Mouse (Mus musculus) fibroblast of lung, adult 2 months (primary cell): Measurements from ENCODE around the gene Sohlh2.
A peak's percentile ranks its signal among the peaks of the same experiment; 100 is the strongest.

Experiments used
- DNase-seq: peaks from one replicate; pipeline ENCODE4 v3.0.0-alpha.2; 2011; ENCODE audit warnings: low read depth

The Sohlh2 gene

DNA sequence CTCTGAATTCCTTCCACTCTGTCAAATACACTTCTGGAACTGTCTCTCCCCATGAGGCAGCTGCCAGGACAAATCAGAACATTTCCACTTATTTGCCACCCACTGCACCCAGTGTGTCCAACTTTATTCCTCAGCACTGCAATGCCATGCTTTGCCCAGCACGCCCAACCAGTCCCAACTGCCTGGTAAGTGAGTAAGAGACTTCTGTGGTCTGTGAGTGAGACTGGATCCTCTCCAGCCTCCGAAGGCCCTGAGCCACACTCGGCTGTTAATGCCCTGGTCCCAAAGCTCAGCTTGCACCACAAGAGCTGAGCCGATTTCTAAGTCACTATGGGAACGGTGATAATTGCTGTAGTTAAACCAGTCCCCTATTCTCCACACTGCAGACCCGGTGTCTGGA is 25.8 kb downstream of the Sohlh2 start:
- peak; percentile 93 for DNase-seq

DNA sequence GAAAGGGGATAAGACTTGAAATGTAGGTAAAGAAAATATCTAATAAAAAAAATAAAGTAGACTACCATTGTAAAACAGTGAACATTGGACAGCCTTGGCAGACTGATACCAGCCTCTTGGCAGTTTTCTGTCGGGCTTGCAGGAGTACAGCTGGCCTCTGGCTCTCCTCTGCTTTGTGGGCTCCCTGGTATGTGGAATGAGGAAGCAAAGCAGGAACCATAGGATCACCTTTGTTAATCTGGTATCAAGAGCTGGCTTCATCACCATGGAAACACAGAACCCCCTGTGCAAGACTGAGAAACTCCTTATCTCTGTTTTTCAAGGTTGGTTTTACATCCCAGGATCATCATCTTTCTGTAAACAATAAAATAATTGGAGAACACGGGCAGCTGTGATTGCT is 30.4 kb downstream of the Sohlh2 start:
- no peak for DNase-seq

- DNase-seq: peak; percentile 79
Measured at GRCm38 (mm10) chr3:55213785-55214184, 32.0 kb downstream of the Sohlh2 start.

- DNase-seq: no peak
Measured at GRCm38 (mm10) chr3:55214413-55214812, 32.6 kb downstream of the Sohlh2 start.

GRCm38 (mm10) chr3:55222502-55222901 is 40.7 kb downstream of the Sohlh2 start:
- no peak for DNase-seq

DNA sequence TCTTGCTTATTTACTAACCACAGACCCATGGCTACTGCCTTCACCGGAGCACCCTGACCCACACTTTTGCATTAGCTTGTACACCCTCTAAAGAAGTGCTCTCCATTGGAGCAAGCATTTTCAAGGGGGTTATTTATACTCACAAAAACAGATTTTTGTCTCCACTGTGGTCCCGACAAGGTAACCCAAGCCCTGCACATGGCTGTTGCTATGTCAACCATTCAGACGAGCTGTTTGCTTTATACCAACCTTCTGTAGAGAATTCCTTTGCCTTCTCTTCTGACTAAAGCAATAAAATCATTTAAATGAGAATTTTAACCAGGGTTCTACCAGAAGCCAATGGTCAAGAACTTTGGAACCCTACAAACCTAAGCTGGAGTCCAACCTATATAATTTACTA is 42.0 kb downstream of the Sohlh2 start:
- no peak for DNase-seq

GRCm38 (mm10) chr3:55226501-55227213 is 44.8 kb downstream of the Sohlh2 start:
- DNase-seq: no peak

GRCm38 (mm10) chr3:55227214-55227581 is 45.4 kb downstream of the Sohlh2 start:
- no peak for DNase-seq

- DNase-seq: peak; percentile 83
Measured at GRCm38 (mm10) chr3:55241730-55242421, 60.0 kb downstream of the Sohlh2 start, which contains the start of gene Dclk1. Gene Dclk1 (plus strand): TSS chr3:55242364.

DNA sequence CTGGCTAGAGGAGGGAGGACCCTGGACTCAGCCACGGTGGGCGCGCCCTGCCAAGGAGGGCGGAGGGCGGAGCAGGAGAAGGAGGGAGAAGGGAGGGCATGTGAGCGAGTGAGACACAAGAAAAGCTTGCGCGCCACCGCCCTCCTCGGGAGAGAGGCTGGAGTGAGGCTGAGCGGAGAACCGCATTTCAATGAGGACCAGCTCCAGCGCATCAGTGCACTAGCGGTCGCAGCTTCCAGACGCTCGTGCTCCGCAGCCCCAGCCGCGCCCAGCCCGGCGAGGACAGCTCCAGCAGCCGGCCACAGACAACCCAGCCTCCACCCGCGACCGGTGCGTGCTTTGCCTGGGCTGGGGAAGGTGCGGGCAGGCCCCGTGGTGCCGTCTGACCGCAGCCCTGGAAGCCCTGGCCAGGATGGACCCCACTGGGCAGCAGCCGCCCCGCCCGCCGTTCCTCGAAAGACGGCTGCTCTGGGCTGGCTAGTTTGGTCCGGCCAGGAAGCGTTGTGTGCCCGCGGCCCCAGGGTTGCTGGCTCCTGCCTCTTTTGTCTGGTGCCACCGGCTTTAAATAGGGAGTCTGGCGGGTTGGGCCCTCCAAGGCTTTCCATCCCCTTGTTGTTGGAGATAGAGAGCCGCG is 60.7 kb downstream of the Sohlh2 start:
- DNase-seq: peak; percentile 88

DNA sequence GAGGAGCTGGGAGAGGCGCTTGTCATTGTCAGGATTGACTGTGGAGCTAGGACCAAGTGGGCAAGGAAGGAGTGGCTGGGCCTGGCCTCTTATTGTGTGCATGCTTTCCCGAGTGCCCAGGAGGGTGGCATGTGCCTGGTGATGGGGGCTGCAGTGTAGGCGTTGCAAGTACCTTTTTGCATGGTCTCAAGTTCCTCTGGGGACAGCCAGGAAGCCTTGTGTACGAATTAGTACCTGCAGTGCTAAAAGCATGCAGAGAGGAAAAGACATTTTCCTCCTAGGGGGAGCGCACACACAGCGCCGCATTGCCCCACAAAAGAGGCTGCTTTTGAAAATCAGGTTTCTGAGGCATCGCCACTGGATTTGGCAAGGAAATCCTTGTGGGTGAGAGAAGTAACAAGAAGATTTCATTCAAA is 61.2 kb downstream of the Sohlh2 start:
- no peak for DNase-seq

GRCm38 (mm10) chr3:55244087-55244486 is 62.3 kb downstream of the Sohlh2 start:
- no peak for DNase-seq

- DNase-seq: no peak
Measured at GRCm38 (mm10) chr3:55246618-55247272, 64.9 kb downstream of the Sohlh2 start.

DNA sequence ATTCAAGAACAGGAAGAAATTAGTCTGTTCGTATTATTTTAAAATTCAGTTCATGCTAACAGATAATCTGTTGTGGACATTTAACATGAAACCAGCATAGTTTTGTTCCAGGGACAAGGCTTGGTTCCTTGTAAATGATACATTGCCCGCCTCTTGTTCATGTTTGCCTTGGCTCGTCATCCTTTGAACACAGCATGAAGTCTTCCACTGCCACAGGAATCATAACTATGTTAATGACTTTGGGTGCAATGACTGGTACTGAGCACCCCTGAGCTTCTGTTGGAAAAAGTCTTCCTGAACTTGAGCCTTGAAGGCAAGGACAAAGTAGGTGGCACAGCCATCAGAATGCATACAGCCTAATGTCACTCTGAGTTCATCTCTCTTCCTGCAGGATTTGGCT is 66.2 kb downstream of the Sohlh2 start:
- no peak for DNase-seq

- peak; percentile 59 for DNase-seq
Measured at GRCm38 (mm10) chr3:55248508-55248907, 66.7 kb downstream of the Sohlh2 start.

- no peak for DNase-seq
Measured at GRCm38 (mm10) chr3:55250631-55251030, 68.8 kb downstream of the Sohlh2 start.
